Mouse (Mus musculus) lung, embryonic 15.5 days (tissue): ENCODE data around the gene Mars. TPM values are rescaled to one million over a fixed set of nuclear protein-coding genes. Genes with fewer than 3 reads are reported as not detected.

Experiments
- ATAC-seq: fragments of 200-750 bp; cut with Nextera tagmentation; 2 replicates; pipeline ENCODE4 v1.8.0; 2017; ENCODE audit warnings: moderate number of reproducible peaks, borderline replicate concordance; ENCODE audit not compliant: low FRiP score, low TSS enrichment; ENCODE audit errors: extremely low read depth
- H3K27ac ChIP-seq: fragments of 300-500 bp; sonication (generic); 2 replicates; pipeline ENCODE4 v1.5.1; 2015; ENCODE audit warnings: moderate library complexity, mild to moderate bottlenecking, inconsistent platforms
- H3K27me3 ChIP-seq: fragments of 300-500 bp; sonication (generic); 2 replicates; pipeline ENCODE4 v1.6.1; 2015; ENCODE audit warnings: inconsistent platforms
- H3K36me3 ChIP-seq: fragments of 300-500 bp; sonication (generic); 2 replicates; pipeline ENCODE4 v1.6.1; 2015; ENCODE audit warnings: inconsistent platforms
- H3K4me1 ChIP-seq: fragments of 300-500 bp; sonication (generic); 2 replicates; pipeline ENCODE4 v1.6.1; 2015; ENCODE audit warnings: inconsistent platforms
- H3K4me2 ChIP-seq: fragments of 300-500 bp; sonication (generic); 2 replicates; pipeline ENCODE4 v1.6.1; 2015; ENCODE audit warnings: inconsistent platforms, mild to moderate bottlenecking, moderate library complexity
- H3K4me3 ChIP-seq: fragments of 300-500 bp; sonication (generic); 2 replicates; pipeline ENCODE4 v1.5.1; 2015; ENCODE audit warnings: mild to moderate bottlenecking, inconsistent platforms
- H3K9ac ChIP-seq: fragments of 300-500 bp; sonication (generic); 2 replicates; pipeline ENCODE4 v1.6.1; 2015; ENCODE audit warnings: inconsistent platforms
- H3K9me3 ChIP-seq: fragments of 300-500 bp; sonication (generic); 2 replicates; pipeline ENCODE4 v1.6.1; 2016; ENCODE audit warnings: inconsistent platforms
- WGBS: fragments of 180-500 bp; shearing (Covaris S2); methylation state at CpG from one replicate; pipeline ENCODE4 v1.1.7; 2015; 5-methylcytosine and 5-hydroxymethylcytosine counted together
- polyA plus RNA-seq: library from polyadenylated mRNA; unstranded; fragments of >200 nt; fragmentation: Nextera tagmentation; extraction: Ambion mirVana; gene quantifications from 2 replicates; pipeline ENCODE4 v1.2.1, GENCODE M21; 2015

The Mars gene
- polyA plus RNA-seq, 1 experiment from 2014 or later = 104 TPM

DNA sequence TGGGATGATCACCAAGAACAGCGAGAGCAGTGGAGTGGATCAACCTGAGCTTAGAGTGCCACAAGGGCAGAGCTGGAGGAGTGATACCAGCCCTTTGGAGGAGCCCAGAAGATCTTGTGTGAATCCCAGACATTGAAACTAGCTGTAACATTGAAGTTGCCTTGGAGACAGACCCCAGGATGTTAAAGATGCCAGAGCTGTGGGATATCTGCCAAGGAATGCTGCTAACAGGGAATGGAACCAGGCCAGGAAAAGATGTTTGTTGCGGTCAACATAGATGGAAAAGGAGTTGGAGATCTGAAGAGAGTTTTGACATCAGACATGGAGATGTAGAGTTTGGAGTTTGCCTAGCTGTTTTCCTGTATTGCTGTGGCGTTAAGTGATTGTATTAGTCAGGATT lies 34.6 kb upstream of the Mars start:
- 63% methylated on average over 3 of the region's 3 CpGs for WGBS
- no peak overlapping the region for H3K4me3 ChIP-seq
- H3K27me3 ChIP-seq = peaks cover 6% of the 10 kb centered on the region; the same call in 1 of the 2 replicates
- peaks cover 12% of the 10 kb centered on the region; the same call in 1 of the 2 replicates for H3K4me1 ChIP-seq
- H3K9me3 ChIP-seq = no peaks in the 10 kb centered on the region
- H3K9ac ChIP-seq = no peak overlapping the region
- no peaks in the 10 kb centered on the region for H3K36me3 ChIP-seq
- no peak overlapping the region for H3K4me2 ChIP-seq
- ATAC-seq = no peak
- no peak overlapping the region for H3K27ac ChIP-seq

DNA sequence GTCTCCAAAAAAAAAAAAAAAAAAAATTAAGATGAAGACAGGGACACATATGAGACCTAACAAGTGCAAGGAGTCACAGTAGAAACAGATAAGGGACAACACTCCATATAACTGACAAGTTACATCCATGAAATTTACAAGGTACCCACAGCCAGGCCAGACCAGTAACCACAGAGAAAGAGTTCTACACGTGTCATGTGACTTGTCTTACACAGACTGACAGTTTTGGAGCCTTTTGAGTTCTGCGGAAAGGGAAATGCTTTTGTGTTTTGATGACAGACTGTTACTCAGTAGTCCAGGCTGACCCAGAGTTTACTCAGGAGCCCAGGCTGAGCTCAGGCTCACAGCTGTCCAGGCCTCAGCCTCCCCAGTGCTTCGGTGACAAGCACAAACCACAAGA lies 31.4 kb upstream of the Mars start:
- Histone ChIP-seq H3K4me3 (no peak overlapping the region), H3K9ac (no peak overlapping the region), H3K36me3 (no peaks in the 10 kb centered on the region), H3K9me3 (no peaks in the 10 kb centered on the region), H3K4me2 (no peak overlapping the region), H3K27ac (no peak overlapping the region), H3K4me1 (peaks cover 26% of the 10 kb centered on the region), H3K27me3 (peaks cover 17% of the 10 kb centered on the region)
- WGBS = 63% methylated on average over 3 of the region's 3 CpGs
- ATAC-seq = no peak

DNA sequence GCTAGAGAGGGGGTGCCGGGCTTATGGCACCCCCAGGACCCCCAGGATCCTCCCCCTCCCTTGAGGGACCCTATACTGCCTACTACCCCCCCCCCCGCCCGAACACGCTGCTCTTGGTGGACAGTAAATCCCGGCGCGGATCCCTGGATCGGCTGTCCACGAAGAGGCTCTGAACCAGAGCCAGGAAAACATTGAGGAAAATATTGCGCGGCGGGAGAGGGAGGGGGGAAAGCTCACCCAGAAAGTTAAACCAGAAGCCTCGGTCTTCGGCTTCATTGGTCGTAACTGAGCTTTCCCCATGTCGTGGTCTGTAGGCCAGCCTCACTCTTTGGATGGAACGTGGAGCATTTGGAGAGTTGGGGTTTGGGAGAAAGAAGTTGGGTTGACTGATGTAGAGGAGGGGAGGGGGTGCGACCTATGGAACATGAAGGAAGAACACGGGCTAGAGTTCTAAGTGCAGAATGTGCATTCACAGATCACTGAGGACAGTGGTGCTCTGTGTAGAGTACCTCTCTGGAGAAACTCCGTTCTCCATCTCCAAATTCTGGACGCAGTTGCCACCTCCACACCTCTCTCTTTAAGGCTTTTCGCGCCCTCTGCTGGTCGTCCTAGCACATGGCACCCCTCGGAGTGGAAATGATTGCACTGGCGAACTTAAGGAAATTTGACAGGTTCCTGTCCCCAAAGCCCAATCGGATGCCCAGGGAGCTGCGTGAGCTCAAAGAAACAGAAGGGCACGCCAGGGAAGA lies 30.5 kb upstream of the Mars start, which contains the start of gene Gli1:
Gli1 (minus strand) TSS at position 84 of the 749 bp plus-strand sequence.
- Histone ChIP-seq H3K36me3 (peaks cover 1% of the 10 kb centered on the region), H3K27me3 (peaks cover 17% of the 10 kb centered on the region), H3K9ac (peak within 1 kb of the TSS; percentile 49), H3K27ac (peak within 1 kb of the TSS; percentile 98), H3K4me1 (peaks cover 26% of the 10 kb centered on the region), H3K4me2 (peak within 1 kb of the TSS; percentile 97), H3K4me3 (peak within 1 kb of the TSS; percentile 61), H3K9me3 (no peaks in the 10 kb centered on the region)
- WGBS = under 1% methylated on average over 29 of the region's 29 CpGs
- ATAC-seq = peak; percentile 36; the same call in 1 of the 2 replicates

DNA sequence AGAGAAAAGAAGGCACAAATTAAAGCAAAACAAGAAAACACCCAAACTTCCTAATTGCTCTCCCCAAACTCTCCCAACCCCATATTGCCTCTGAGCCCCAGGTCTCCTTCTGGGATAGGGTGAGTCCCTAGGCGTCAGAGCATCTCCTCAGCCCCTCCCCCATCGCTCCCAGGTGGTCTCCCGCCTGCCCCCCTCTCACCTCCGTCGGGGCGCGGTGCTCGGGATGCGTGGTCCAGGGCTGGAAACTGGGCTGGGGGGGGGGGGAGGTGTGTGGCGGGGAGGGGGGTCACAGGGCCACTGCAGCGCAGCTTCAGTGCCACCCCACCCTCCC lies 29.7 kb upstream of the Mars start:
- Histone ChIP-seq H3K27me3 (peaks cover 17% of the 10 kb centered on the region), H3K4me1 (peaks cover 26% of the 10 kb centered on the region), H3K9me3 (no peaks in the 10 kb centered on the region), H3K4me3 (peak overlapping the region; percentile 61), H3K27ac (peak overlapping the region; percentile 98), H3K4me2 (peak overlapping the region; percentile 97), H3K36me3 (peaks cover 8% of the 10 kb centered on the region), H3K9ac (peak overlapping the region; percentile 49)
- 0% methylated on average over 8 of the region's 11 CpGs for WGBS
- ATAC-seq = no peak

DNA sequence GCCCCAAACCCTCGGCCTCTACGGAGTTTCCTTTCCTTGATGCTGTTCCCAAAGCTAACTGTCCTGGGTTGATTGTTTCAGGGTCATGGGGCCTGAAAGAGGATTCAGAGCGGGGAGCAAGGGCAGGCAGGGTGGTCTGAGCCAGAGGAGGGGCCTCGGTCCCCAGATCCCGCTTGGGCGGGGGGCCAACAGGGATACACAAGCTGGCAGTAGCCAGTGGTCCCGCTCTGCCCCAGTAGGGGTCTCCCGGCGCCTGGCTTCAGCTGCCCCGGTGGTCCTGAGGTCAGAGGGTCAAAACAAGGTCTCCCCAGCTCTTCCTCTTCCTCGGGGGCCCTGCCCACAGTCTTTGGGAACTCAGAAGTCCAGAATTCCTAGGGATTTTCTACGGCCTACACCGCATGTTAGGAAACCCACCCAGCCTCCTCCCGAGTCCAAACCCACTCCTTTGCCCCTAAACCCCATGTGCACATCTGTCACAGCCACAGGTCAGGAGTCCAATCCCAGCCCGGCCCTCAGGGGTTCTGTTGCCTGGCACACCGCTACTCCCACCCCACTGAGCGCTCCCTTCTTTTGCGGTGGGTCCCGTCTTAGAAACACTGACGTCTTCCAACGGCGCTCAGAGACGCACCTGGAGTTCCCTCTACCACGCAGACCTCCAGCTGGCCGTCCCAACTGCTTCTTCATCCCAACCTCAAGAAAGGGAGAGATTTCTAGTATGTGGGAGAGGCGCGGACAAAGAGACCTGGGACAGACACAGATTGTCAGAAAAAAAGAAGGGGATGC lies 29.2 kb upstream of the Mars start:
- Histone ChIP-seq H3K36me3 (peaks cover 11% of the 10 kb centered on the region), H3K4me1 (peaks cover 26% of the 10 kb centered on the region), H3K27ac (peak overlapping the region; percentile 98), H3K4me3 (peak overlapping the region; percentile 61), H3K9me3 (no peaks in the 10 kb centered on the region), H3K4me2 (peak overlapping the region; percentile 97), H3K27me3 (peaks cover 17% of the 10 kb centered on the region), H3K9ac (peak overlapping the region; percentile 49)
- whole genome bisulfite sequencing = 1% methylated on average over 27 of the region's 27 CpGs
- ATAC-seq = peak; percentile 8; the same call in 1 of the 2 replicates

DNA sequence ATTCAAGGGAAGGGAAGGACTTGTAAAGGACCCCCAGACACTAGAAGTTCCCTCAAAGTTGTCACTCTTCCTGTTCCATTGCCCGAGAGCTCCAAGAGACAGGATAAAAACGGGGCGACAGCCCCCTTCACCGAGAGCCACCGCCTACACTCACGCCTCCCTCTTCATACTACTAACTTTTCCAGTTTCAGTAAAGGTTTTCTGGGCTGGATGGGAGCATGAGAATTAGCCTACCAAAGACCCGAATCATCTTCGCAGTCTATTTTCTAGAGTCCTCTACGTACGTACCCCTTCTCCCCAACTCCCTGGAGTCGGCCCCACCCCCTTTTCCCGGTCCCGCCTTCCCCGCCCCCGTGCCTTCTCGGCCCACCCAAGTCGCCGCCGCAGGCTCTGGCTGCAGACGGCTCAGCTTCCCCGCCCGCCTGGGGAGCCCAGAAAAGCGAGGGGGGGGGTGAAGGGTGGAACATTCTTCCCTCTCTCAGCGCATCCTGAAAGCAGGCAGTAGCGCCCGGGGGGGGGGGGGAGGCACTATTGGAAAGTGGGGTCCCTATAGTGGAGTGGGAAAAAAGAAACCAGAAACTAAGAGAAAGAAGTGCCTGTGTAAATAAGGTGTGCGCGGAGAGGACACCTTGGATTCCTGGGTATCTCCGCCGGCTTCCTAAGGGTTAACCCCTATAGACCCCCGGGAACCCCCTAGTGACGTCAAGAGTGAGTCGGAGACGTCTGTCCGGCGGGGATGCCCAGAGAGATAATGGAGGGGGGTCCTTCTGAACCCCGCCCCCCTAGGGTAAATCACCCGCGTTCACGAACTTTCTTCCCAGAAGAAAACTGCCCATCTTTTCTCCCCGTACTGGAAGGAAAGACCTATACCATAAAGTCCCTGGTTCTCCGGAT lies 28.3 kb upstream of the Mars start:
- Histone ChIP-seq H3K4me1 (peaks cover 26% of the 10 kb centered on the region), H3K9me3 (no peaks in the 10 kb centered on the region), H3K4me2 (peak overlapping the region; percentile 97), H3K9ac (peak overlapping the region; percentile 50), H3K4me3 (peak overlapping the region; percentile 61), H3K27ac (peak overlapping the region; percentile 98), H3K36me3 (peaks cover 11% of the 10 kb centered on the region), H3K27me3 (peaks cover 17% of the 10 kb centered on the region)
- ATAC-seq = peak; percentile 68
- WGBS = under 1% methylated on average over 40 of the region's 42 CpGs

DNA sequence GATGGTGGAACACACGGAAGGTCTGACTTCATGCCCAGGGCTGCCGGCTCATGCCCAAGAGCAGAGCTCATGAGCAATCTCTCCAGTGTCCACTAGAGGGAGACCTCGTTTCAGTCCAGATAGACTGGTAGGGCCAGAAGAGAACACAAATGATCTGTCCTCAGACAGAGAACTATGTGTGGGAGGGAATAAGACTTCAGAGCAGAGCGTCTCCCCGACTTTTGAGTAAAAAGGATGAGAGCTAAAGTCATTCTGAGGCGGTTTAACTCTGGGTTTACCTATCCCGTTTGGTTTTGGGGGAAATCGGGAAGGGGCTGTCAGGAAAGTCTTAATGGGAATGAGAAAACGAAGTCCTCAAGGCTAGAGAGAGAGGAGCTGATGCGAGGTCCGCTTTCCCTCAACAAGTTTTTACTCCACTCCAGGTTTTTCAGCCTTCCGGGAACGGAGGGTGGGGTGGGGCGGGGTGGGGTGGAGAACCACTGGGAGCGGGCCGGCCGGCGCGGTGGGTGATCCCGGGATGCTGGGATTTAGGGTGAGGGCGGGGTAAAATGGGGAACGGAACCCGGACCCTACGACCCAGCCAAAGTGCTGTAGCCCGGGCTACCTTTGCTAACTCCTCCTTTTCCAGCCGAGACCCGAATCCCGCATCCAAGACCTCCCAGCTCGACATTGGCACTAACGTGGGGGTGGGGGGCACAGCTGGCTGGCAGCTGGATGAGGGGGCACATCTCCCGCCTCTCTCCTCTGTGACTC lies 27.5 kb upstream of the Mars start:
- WGBS = under 1% methylated on average over 31 of the region's 31 CpGs
- H3K9me3 ChIP-seq = no peaks in the 10 kb centered on the region
- peak overlapping the region; percentile 98 for H3K27ac ChIP-seq

DNA sequence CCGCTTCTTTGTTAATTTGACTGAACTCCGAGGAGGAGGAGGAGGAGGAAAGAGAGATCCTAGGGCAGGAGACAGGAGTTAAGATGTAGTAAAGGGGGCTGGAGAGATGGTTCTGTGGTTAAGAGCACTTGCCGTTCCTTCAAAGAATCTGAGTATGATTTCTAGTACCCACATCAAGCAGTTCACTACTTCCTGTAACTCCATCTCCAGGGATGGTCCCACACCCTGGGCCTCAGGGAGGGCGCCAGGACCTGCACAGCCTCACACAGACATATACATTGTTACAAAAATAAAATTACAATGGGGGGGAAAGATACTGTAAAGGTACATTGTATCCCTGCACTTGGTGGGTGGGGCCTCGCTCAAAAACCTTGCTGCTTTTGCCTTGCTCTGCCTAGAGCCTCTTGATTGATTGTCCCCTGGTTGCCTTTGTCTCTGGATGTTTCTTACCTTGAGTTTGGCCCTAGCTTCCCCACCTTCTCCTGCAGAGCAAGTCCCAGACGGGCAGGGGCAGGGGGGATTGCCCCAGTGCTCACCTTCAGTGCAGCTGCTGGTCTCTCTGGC lies 26.0 kb upstream of the Mars start:
- WGBS = 70% methylated on average over 6 of the region's 6 CpGs
- no peak overlapping the region for H3K4me3 ChIP-seq
- no peak for ATAC-seq
- H3K4me2 ChIP-seq = no peak overlapping the region
- no peak overlapping the region for H3K9ac ChIP-seq
- peaks cover 24% of the 10 kb centered on the region for H3K36me3 ChIP-seq
- H3K27me3 ChIP-seq = peaks cover 17% of the 10 kb centered on the region
- peaks cover 26% of the 10 kb centered on the region for H3K4me1 ChIP-seq
- no peak overlapping the region for H3K27ac ChIP-seq
- no peaks in the 10 kb centered on the region for H3K9me3 ChIP-seq

More for the DNA sequence above, 27.5 kb upstream of the Mars start:
- Histone ChIP-seq H3K9ac (peak overlapping the region; percentile 50), H3K4me2 (peak overlapping the region; percentile 97), H3K27me3 (peaks cover 17% of the 10 kb centered on the region), H3K4me3 (peak overlapping the region; percentile 61), H3K36me3 (peaks cover 13% of the 10 kb centered on the region), H3K4me1 (peaks cover 26% of the 10 kb centered on the region)
- ATAC-seq = peak; percentile 58

DNA sequence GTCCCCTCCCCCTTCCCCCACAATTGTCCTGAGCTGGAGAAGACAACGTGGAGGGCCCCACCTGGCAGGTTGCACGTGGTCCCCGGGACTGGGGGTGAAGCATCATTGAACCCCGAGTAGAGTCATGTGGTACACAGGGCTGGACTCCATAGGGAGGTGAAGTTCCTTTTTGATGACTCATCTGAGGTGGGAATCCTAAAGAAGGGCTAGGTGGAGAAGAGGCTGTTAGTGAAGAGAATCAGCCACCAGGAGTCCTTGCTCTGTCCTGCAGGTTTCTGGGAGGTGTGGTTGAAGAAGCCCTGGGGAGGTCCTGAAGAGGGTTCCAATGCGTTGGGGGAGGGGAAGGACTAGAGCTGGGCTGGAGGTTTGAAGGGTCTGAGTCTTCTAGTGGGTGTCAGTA lies 25.4 kb upstream of the Mars start:
- no peak for ATAC-seq
- Histone ChIP-seq H3K27me3 (peaks cover 22% of the 10 kb centered on the region), H3K4me1 (peaks cover 24% of the 10 kb centered on the region), H3K4me2 (no peak overlapping the region), H3K9ac (no peak overlapping the region), H3K27ac (no peak overlapping the region), H3K36me3 (peaks cover 30% of the 10 kb centered on the region), H3K4me3 (no peak overlapping the region), H3K9me3 (no peaks in the 10 kb centered on the region)
- 46% methylated on average over 5 of the region's 5 CpGs for WGBS

DNA sequence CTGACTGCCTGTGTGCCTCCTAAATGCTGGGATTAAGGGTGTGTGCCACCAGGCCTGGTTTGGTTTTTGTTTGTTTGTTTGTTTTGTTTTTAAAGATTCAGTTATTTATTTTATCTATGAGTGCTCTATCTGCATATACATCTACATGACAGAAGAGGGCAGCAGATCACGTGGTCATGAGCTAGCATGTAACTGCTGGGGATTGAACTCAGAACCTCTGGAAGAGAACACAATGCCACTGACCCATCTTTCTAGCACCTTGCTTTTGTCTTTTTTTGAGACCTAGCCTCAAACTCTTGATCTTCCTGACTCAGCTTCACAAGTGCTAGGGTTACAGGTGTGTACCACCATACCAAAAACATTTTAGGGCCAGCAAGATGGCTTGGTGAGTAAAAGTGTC lies 23.7 kb upstream of the Mars start:
- Histone ChIP-seq H3K4me3 (no peak overlapping the region), H3K9ac (no peak overlapping the region), H3K4me2 (no peak overlapping the region), H3K4me1 (peaks cover 8% of the 10 kb centered on the region), H3K9me3 (no peaks in the 10 kb centered on the region), H3K27ac (no peak overlapping the region), H3K36me3 (peaks cover 43% of the 10 kb centered on the region), H3K27me3 (peaks cover 19% of the 10 kb centered on the region)
- 55% methylated on average over 1 of the region's 1 CpGs for WGBS
- ATAC-seq = no peak

DNA sequence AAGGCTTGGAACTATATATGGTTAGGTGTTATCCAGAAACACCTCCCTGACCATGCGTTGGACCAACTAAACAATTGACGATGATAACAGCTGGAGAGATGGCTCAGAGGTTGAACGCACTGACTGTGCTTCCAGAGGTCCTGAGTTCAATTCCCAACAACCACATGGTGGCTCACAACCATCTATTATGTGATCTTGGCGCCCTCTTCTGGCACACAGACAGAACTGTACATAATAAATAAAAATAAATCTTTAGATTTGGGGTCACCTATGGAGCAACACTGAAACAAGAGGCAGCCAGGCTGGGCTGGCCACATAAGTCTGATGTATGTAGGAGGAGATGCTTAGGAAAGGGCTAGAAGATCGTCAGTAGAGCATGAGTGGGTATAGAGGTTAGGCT lies 21.6 kb upstream of the Mars start:
- Histone ChIP-seq H3K4me2 (no peak overlapping the region), H3K4me1 (no peaks in the 10 kb centered on the region), H3K27me3 (peaks cover 36% of the 10 kb centered on the region), H3K9me3 (no peaks in the 10 kb centered on the region), H3K4me3 (no peak overlapping the region), H3K36me3 (peaks cover 43% of the 10 kb centered on the region), H3K27ac (no peak overlapping the region), H3K9ac (no peak overlapping the region)
- 70% methylated on average over 5 of the region's 5 CpGs for whole genome bisulfite sequencing
- ATAC-seq = no peak
